Mouse (Mus musculus) stomach, postnatal 0 days (tissue): ENCODE measurements around the gene Aktip.

Source experiments
- CTCF ChIP-seq: IDR thresholded peaks from 2 replicates; pipeline ENCODE4 v1.5.1; 2016; ENCODE audit warnings: antibody characterized with exemption, low read depth, mild to moderate bottlenecking, moderate library complexity
- EP300 ChIP-seq: optimal IDR thresholded peaks from 2 replicates; pipeline ENCODE3; 2016; ENCODE audit warnings: antibody characterized with exemption

- no peak for TF ChIP-seq CTCF
- no peak for TF ChIP-seq EP300
Observed at GRCm38 (mm10) chr8:91237191-91237590, 37.4 kb upstream of the Aktip start.
